Mouse (Mus musculus) cerebral cortex, adult 2 months (tissue): ENCODE measurements around the gene Nuf2.

Experiments
- WGBS: fragments of 180-500 bp; shearing (Covaris S2); methylation state at CpG from one replicate; pipeline ENCODE4 v1.1.7; 2018; 5-methylcytosine and 5-hydroxymethylcytosine counted together

The Nuf2 gene

GRCm38 (mm10) chr1:169530876-169531701 is at the start of gene Nuf2:
Gene Nuf2, minus strand, starts transcription at chr1:169531464.
- WGBS = under 1% methylated on average over 39 of the region's 39 CpGs

- 80% methylated on average over 3 of the region's 3 CpGs for WGBS
These were observed 48.3 kb upstream of the Nuf2 start for GRCm38 (mm10) chr1:169579572-169579971.

- WGBS = 64% methylated on average over 2 of the region's 2 CpGs
These were observed 24.4 kb upstream of the Nuf2 start for GRCm38 (mm10) chr1:169555621-169556020.

- WGBS = 90% methylated on average over 4 of the region's 4 CpGs
These were observed 23.8 kb upstream of the Nuf2 start for GRCm38 (mm10) chr1:169555019-169555418.

- WGBS = 73% methylated on average over 7 of the region's 7 CpGs
These were observed 22.2 kb upstream of the Nuf2 start for GRCm38 (mm10) chr1:169553446-169553845.

GRCm38 (mm10) chr1:169540415-169540814 is 9.2 kb upstream of the Nuf2 start:
- WGBS = 79% methylated on average over 6 of the region's 6 CpGs

GRCm38 (mm10) chr1:169531702-169532535 is 655 bp upstream of the Nuf2 start:
- 5% methylated on average over 11 of the region's 11 CpGs for WGBS

- WGBS = 73% methylated on average over 8 of the region's 8 CpGs
These were observed 1.2 kb downstream of the Nuf2 start for GRCm38 (mm10) chr1:169529996-169530518.

- WGBS = 83% methylated on average over 5 of the region's 5 CpGs
These were observed 5.1 kb downstream of the Nuf2 start for GRCm38 (mm10) chr1:169526006-169526680.

GRCm38 (mm10) chr1:169519337-169519736 is 11.9 kb downstream of the Nuf2 start:
- WGBS = 50% methylated on average over 11 of the region's 11 CpGs

GRCm38 (mm10) chr1:169517899-169518517 is 13.3 kb downstream of the Nuf2 start:
- WGBS = 85% methylated on average over 7 of the region's 7 CpGs

GRCm38 (mm10) chr1:169517376-169517892 is 13.8 kb downstream of the Nuf2 start:
- 81% methylated on average over 8 of the region's 8 CpGs for WGBS

- WGBS = 65% methylated on average over 6 of the region's 6 CpGs
These were observed 24.9 kb downstream of the Nuf2 start for GRCm38 (mm10) chr1:169506354-169506753.

GRCm38 (mm10) chr1:169502876-169503275 is 28.4 kb downstream of the Nuf2 start:
- WGBS = 75% methylated on average over 3 of the region's 3 CpGs

GRCm38 (mm10) chr1:169495621-169496020 is 35.6 kb downstream of the Nuf2 start:
- 24% methylated on average over 8 of the region's 8 CpGs for WGBS

GRCm38 (mm10) chr1:169491561-169491960 is 39.7 kb downstream of the Nuf2 start:
- WGBS = 43% methylated on average over 1 of the region's 1 CpGs

GRCm38 (mm10) chr1:169485408-169485885 is 45.8 kb downstream of the Nuf2 start:
- 21% methylated on average over 6 of the region's 6 CpGs for WGBS

GRCm38 (mm10) chr1:169484565-169484964 is 46.7 kb downstream of the Nuf2 start:
- 59% methylated on average over 4 of the region's 4 CpGs for WGBS

- WGBS = 94% methylated on average over 6 of the region's 6 CpGs
These were observed 48.5 kb downstream of the Nuf2 start for GRCm38 (mm10) chr1:169482596-169483335.

- 61% methylated on average over 3 of the region's 3 CpGs for WGBS
These were observed 60.1 kb downstream of the Nuf2 start for GRCm38 (mm10) chr1:169471185-169471584.
